Mouse (Mus musculus) midbrain, postnatal 0 days (tissue): ENCODE results near the gene Atp10a. TPM values are rescaled to one million over a fixed set of nuclear protein-coding genes. Genes with fewer than 3 reads are reported as not detected.

Experiments used
- ATAC-seq: fragments of 200-750 bp; cut with Nextera tagmentation; 2 replicates; pipeline ENCODE4 v1.8.0; 2017; ENCODE audit warnings: moderate number of reproducible peaks, mild to moderate bottlenecking, moderate TSS enrichment, moderate library complexity; ENCODE audit not compliant: low FRiP score
- DNase-seq: peaks from one replicate; pipeline ENCODE4 v3.0.0-alpha.2; 2015; ENCODE audit warnings: low spot score
- H3K27ac ChIP-seq: fragments of 300-500 bp; sonication (generic); 2 replicates; pipeline ENCODE4 v1.5.1; 2014; ENCODE audit warnings: low read depth, mild to moderate bottlenecking, low read length, mixed read lengths
- H3K27me3 ChIP-seq: fragments of 300-500 bp; sonication (generic); 2 replicates; pipeline ENCODE4 v1.6.1; 2014; ENCODE audit warnings: low read length, control low read depth, mixed read lengths; ENCODE audit not compliant: insufficient read depth
- H3K36me3 ChIP-seq: fragments of 300-500 bp; sonication (generic); 2 replicates; pipeline ENCODE4 v1.6.1; 2014; ENCODE audit warnings: low read length, control low read depth, mixed read lengths; ENCODE audit not compliant: insufficient read depth
- H3K4me1 ChIP-seq: fragments of 300-500 bp; sonication (generic); 2 replicates; pipeline ENCODE4 v1.6.1; 2014; ENCODE audit warnings: mild to moderate bottlenecking, control low read depth, antibody characterized with exemption, low read length, mixed read lengths; ENCODE audit not compliant: insufficient read depth
- H3K4me2 ChIP-seq: fragments of 300-500 bp; sonication (generic); 2 replicates; pipeline ENCODE4 v1.6.1; 2014; ENCODE audit warnings: low read depth, mild to moderate bottlenecking, low read length, mixed read lengths; ENCODE audit not compliant: poor library complexity, severe bottlenecking
- H3K4me3 ChIP-seq: fragments of 300-500 bp; sonication (generic); 2 replicates; pipeline ENCODE4 v1.5.1; 2014; ENCODE audit warnings: low read depth, mild to moderate bottlenecking, low read length, moderate library complexity
- H3K9ac ChIP-seq: fragments of 300-500 bp; sonication (generic); replicated peaks from 2 replicates; pipeline ENCODE4 v1.6.1; 2014; ENCODE audit warnings: mild to moderate bottlenecking, low read length, moderate library complexity, mixed read lengths; ENCODE audit not compliant: poor library complexity, severe bottlenecking
- H3K9me3 ChIP-seq: fragments of 300-500 bp; sonication (generic); 2 replicates; pipeline ENCODE4 v1.6.1; 2016; ENCODE audit warnings: low read length, control low read depth
- CTCF ChIP-seq: IDR thresholded peaks from 2 replicates; pipeline ENCODE4 v1.5.1; 2016; ENCODE audit warnings: antibody characterized with exemption, mild to moderate bottlenecking
- WGBS: fragments of 180-500 bp; shearing (Covaris S2); extraction: QIAGEN DNeasy Blood & Tissue Kit; methylation state at CpG from one replicate; pipeline ENCODE4 v1.1.7; 2014; 5-methylcytosine and 5-hydroxymethylcytosine counted together
- polyA plus RNA-seq: library from polyadenylated mRNA; unstranded; fragments of >200 nt; fragmentation: Nextera tagmentation; extraction: Ambion mirVana; gene quantifications from 2 replicates; pipeline ENCODE4 v1.2.1, GENCODE M21; 2015
- total RNA-seq: library from RNA; depleted of rRNA; stranded (reverse); fragments of >200 nt; gene quantifications from 2 replicates; pipeline ENCODE4 v1.2.3, GENCODE M21; 2014

Gene Atp10a
- total and polyA plus RNA-seq, 2 experiments from 2014 or later, result 1.5 to 5.8 TPM

DNA sequence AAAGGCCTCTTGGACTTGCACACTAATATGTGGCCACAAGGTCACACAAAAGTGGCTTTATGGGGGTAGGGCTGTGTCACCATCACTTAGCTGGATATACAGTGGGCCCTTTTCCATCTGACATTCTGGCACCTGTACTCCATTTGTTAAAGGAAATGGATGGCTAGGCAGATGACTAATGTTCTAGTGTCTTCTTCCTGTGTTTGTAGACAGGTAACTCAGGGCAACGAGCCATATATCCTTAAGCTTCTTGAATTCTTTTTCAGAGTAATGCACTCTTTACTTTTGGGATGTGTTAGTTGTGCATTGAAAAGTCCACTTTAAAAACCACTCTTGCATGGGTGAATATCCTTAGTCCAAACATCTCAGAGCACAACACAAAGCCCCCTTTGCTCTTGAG lies 30.0 kb downstream of the Atp10a start:
- Histone ChIP-seq H3K27me3 (no peaks in the 10 kb centered on the region), H3K9me3 (no peaks in the 10 kb centered on the region), H3K9ac (no peak overlapping the region), H3K4me3 (no peak overlapping the region), H3K27ac (no peak overlapping the region), H3K4me2 (no peak overlapping the region), H3K4me1 (0 out of 2 replicates have a peak, but pooled peaks cover 4% of the 10 kb centered on the region), H3K36me3 (no peaks in the 10 kb centered on the region)
- WGBS, result 89% methylated on average over 1 of the region's 1 CpGs
- DNase-seq, result no peak
- ATAC-seq, result no peak
- no peak for TF ChIP-seq CTCF

DNA sequence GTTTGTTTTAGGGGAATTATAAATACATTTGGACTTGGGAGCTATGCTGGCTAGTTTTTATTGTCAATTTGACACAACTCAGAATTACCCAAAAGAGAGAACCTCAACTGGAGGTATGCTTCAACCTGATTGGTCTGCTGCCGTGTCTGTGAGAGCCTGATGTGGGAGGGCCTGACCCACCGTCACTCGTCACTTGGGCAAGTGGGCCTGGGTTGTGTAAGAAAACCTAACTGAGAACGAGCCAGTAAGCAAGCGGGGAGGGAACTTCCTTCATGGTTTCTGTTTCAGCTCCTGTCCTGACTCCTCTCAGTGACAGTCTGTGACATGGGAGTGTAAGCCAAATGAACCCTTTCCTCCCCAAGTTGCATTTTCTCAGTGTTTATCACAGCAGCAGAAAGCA lies 30.6 kb downstream of the Atp10a start:
- Histone ChIP-seq H3K4me2 (no peak overlapping the region), H3K36me3 (no peaks in the 10 kb centered on the region), H3K27me3 (no peaks in the 10 kb centered on the region), H3K9me3 (no peaks in the 10 kb centered on the region), H3K9ac (no peak overlapping the region), H3K4me3 (no peak overlapping the region), H3K27ac (no peak overlapping the region), H3K4me1 (0 out of 2 replicates have a peak, but pooled peaks cover 4% of the 10 kb centered on the region)
- ATAC-seq, result no peak
- no peak for DNase-seq
- 88% methylated on average over 5 of the region's 5 CpGs for WGBS
- no peak for TF ChIP-seq CTCF

- Histone ChIP-seq H3K36me3 (no peaks in the 10 kb centered on the region), H3K27me3 (no peaks in the 10 kb centered on the region), H3K4me1 (0 out of 2 replicates have a peak, but pooled peaks cover 4% of the 10 kb centered on the region), H3K4me2 (no peak overlapping the region), H3K4me3 (no peak overlapping the region), H3K9ac (no peak overlapping the region), H3K9me3 (no peaks in the 10 kb centered on the region), H3K27ac (no peak overlapping the region)
- DNase-seq, result no peak
- 88% methylated on average over 2 of the region's 2 CpGs for WGBS
- no peak for ATAC-seq
- TF ChIP-seq CTCF, result no peak
Measured at GRCm38 (mm10) chr7:58686997-58687396, 31.0 kb downstream of the Atp10a start.

DNA sequence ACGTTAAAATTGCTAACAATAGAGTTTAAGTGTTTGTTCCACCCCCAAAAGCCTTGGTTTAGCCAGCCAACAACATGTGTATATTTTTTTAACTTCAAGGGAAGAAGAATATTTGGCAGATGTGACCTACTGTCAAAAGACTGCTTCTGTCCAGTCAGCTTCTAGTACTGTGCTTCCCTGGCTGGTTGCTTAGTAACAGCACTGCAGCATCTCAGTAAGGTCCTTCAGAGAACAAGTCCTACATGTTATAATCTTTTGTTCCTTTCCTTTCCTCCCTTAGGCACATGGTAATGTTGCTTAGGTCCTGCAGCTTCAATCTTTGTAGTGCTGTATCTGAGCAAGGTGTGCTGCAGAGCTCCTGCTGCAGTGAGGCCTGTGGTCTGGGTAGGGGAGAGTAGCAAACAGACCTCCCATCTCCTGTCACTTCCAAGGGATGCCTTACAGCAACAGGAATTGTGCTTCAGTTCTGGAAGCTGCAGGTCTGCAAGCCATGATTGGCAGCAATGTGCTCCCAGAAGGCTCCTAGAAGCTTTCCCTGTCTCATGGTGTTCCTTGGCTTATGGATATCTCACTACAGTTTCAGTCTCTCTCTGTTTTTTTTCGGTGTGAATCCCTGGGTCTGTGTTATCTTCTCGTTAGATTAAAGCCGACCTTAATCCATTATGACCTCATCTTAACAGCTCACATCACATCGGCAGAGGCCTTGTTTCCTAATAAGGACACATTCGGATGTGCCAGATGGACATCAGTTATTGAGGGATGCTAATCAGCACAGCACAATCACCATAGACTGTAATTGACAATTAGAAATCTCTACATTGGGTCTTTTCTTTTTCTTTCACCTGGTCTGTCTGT lies 34.3 kb downstream of the Atp10a start:
- WGBS, result 57% methylated on average over 6 of the region's 6 CpGs
- Histone ChIP-seq H3K9me3 (no peaks in the 10 kb centered on the region), H3K4me2 (no peak overlapping the region), H3K9ac (no peak overlapping the region), H3K36me3 (no peaks in the 10 kb centered on the region), H3K4me1 (0 out of 2 replicates have a peak, but pooled peaks cover 4% of the 10 kb centered on the region), H3K27ac (peak overlapping the region; percentile 81), H3K27me3 (no peaks in the 10 kb centered on the region), H3K4me3 (no peak overlapping the region)
- DNase-seq (peak; percentile 34), ATAC-seq (peak; percentile 65; the same call in 1 of the 2 replicates)
- no peak for TF ChIP-seq CTCF

GRCm38 (mm10) chr7:58690997-58691596 lies 35.1 kb downstream of the Atp10a start:
- H3K27ac ChIP-seq, result no peak overlapping the region
- no peak overlapping the region for H3K9ac ChIP-seq
- no peaks in the 10 kb centered on the region for H3K36me3 ChIP-seq
- no peaks in the 10 kb centered on the region for H3K9me3 ChIP-seq
- no peak for DNase-seq
- no peak for ATAC-seq
- H3K4me1 ChIP-seq, result 0 out of 2 replicates have a peak, but pooled peaks cover 4% of the 10 kb centered on the region
- 79% methylated on average over 6 of the region's 6 CpGs for WGBS
- H3K4me2 ChIP-seq, result no peak overlapping the region
- H3K27me3 ChIP-seq, result no peaks in the 10 kb centered on the region
- no peak overlapping the region for H3K4me3 ChIP-seq
- no peak for TF ChIP-seq CTCF

- no peak for TF ChIP-seq CTCF
- H3K27me3 ChIP-seq, result no peaks in the 10 kb centered on the region
- H3K4me2 ChIP-seq, result no peak overlapping the region
- H3K4me3 ChIP-seq, result no peak overlapping the region
- no peaks in the 10 kb centered on the region for H3K36me3 ChIP-seq
- H3K9me3 ChIP-seq, result no peaks in the 10 kb centered on the region
- no peak for DNase-seq
- 0 out of 2 replicates have a peak, but pooled peaks cover 4% of the 10 kb centered on the region for H3K4me1 ChIP-seq
- WGBS, result 73% methylated on average over 2 of the region's 2 CpGs
- H3K27ac ChIP-seq, result peak overlapping the region; percentile 6; the same call in 1 of the 2 replicates
- no peak for ATAC-seq
- H3K9ac ChIP-seq, result no peak overlapping the region
Measured at GRCm38 (mm10) chr7:58692704-58693103, 36.7 kb downstream of the Atp10a start.
